Mouse (Mus musculus): ENCODE results near the gene Dppa2.
A peak's percentile ranks its signal among the peaks of the same experiment; 100 is the strongest.
"Not testable (repeated sequence)": the region's sequence is repeated elsewhere in the genome, so short reads cannot be mapped to it uniquely, and the experiment has no call there.

The Dppa2 gene

DNA sequence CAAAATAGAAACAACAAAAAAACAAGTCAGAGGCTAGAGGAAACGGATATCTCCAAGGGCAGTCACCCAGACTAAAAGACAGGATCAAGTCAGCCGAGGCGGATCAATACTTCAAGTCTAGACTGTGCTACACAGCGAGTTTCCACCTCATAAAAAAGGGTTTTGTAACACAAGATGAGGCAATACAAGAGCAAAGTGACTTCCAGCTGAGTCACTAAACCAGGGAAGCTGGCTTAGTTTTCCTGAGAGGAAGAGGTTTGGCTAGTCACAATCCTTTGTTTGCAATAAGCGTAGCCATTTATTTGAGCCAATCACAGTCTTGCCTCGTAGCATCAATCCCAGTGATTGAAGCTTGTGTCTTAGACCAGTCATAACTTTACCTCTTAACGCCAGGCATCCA, at the start of gene Dppa2:
Gene Dppa2, plus strand, starts transcription at position 400 of the 400 bp plus-strand sequence.
- no peak for DNase-seq (ENCODE audit: low read depth, low spot score)

DNA sequence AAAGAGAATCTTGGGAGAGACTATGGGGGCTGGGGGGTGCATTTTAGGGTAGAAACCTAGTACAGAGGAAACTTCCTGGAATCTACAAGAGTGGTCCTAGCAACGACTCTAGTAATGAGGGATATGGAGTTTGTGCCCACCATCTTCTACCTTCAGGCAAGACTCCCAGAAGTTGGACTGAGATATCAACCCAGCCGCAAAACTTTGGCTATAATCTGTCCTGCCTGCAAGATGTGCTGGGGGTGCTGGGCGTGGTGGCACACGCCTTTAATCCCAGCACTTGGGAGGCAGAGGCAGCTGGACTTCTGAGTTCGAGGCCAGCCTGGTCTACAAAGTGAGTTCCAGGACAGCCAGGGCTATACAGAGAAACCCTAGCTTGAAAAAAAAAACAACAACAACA, 49.1 kb upstream of the Dppa2 start:
- DNase-seq (ENCODE audit: low read depth, low spot score) = no peak

DNA sequence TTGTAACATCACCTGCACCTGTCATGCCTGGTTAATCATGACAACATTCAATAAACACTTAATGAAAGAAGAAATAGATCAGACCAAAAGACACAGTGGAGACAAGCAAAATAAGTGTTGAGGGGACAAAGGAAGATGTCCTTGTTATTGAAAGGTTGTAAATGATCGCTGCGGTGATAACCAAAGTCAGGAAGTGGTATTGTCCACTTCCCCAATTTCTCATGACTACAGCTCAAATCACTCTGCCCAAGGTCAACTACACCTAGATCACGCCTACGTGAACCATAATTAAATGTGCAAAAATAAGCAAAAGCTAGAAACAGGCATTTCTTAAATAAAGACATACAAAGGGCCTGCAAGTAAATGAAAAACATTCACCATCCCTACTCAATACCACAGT, 44.2 kb upstream of the Dppa2 start:
- DNase-seq (ENCODE audit: low read depth, low spot score) = no peak

DNA sequence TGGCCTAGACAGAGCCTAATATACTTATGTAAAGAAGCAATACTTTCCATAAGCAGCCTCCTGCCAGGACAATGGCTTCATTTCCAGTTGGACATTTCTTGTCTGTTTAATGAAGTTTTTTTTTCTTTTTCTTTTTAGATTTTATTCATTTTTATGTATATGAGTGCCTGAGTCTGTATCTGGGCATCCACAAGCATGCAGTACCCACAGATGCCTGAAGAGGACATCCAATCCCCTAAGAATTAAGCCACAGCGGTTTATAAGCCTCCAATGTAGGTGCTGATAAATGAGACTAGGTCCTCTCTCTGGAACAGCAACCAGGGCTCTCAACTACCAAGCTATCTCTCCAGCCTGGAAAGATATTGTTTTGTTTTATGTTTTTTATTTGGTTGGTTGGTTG, 40.8 kb upstream of the Dppa2 start:
- DNase-seq (ENCODE audit: low read depth, low spot score) = no peak

DNA sequence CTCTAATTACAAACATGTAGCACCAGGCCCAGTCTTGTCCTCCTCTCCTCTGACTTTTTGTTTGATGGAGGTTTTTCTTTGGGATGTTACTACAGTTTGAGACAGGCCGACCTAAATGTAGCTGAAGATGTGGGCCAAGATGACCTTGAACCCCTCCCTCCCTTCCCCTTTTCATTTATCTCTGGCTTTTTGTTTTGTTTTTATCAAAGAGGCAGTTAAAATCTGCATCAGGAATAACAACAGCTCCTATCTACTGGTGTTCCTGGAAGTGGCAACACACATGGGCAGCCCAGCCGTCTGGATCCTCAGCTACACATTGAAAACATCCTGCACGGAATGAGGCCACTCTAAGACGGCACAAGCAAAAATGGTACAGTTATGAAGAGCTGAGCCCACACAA, 37.9 kb upstream of the Dppa2 start:
- no peak for DNase-seq (ENCODE audit: low read depth, low spot score)

DNA sequence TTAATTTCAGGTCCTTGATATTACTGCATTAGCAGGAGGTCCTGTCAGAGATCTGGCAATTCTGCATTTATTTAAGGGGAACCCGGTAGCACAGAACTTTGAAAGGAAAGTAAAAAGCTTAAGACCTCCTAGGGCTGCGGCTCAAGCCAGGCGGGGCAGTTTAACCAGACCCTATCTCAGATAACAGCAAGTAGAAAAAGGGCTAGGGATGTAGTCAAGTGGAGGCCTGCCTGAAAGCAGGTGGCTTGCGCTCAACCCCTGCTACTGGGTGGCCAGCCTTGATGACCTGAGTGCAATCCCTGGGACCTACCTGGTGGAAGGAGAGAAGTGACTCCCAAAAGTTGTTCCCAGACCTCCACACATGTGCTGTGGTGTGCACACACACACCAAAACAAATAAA, 26.8 kb upstream of the Dppa2 start:
- DNase-seq (ENCODE audit: low read depth, low spot score) = no peak

DNA sequence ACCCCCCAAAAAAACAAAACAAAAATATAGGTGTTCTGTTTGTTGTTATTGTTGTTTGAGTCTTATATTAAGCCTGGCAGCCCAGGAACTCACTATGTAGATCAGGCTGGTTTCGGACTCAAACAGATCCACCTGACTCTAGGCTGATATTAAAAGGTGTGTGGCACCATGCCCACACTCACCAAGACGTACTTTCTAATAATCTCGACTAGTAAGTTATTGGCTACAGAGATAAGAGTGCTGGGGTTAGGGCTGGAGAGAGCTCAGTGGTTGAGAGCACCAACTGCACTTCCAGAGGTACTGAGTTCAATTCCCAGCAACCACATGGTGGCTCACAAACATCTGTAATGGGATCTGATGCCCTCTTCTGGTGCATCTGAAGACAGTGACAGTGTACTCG, 22.8 kb upstream of the Dppa2 start:
- no peak for DNase-seq (ENCODE audit: low read depth, low spot score)

DNA sequence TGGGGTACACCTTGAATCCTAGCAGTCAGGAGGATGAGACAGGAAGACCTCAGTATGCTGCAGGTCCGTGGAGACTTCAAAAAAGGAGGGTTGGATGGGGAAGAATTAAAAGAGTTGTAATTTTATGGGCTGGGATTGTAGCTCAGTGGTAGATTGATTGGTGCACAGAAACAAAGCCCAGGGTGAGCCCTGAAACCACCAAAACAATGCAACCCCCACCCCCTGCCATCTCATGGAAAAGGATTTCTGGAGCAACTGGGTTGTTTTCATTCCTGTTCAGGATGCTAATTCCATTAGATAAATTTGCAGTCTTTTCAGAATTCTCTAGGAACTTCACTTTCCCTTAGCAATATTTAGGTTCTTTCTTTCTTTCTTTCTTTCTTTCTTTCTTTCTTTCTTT, 20.9 kb upstream of the Dppa2 start:
- no peak for DNase-seq (ENCODE audit: low read depth, low spot score)

DNA sequence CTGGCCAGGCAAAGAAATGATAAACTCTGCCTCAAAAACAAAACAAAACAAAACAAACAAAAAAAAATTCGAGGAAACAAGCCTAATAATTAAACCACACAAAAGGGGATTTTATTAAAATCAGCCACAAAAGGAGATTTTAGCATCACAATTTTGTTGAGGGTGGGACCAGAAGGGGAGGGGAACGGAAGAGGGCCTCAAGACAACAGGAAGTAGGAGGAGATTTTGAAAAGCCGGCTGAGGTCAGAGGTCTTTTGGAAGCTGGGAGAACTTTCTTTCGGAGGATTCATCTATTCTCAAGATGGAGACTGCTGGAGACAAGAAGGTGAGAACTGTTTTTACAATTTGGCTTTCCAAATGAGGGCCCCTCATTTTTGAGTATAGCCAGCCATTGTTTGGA, 20.2 kb upstream of the Dppa2 start, which contains the start of gene Dppa4:
Gene Dppa4, plus strand, starts transcription at position 217 of the 400 bp plus-strand sequence.
- no peak for DNase-seq (ENCODE audit: low read depth, low spot score)

DNA sequence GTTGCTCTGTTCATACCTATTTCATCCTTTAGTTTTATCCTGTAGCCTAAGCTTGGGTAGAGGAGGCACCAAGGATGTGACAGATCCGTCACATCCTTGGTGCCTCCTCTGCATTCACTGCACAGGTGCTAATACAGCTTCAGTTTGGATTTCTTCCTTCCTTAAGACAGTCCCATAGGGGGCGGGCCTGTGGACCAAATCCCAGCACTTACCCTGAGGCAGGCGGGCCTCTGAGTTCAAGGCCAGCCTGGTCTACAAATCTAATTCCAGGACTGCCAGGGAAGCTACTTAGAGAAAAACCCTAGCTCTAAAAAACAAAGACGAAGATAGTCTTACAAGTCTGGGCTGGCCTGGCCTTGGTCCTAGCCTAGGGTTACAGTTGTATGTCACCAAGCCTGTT, 18.2 kb upstream of the Dppa2 start:
- DNase-seq (ENCODE audit: low read depth, low spot score) = no peak

DNA sequence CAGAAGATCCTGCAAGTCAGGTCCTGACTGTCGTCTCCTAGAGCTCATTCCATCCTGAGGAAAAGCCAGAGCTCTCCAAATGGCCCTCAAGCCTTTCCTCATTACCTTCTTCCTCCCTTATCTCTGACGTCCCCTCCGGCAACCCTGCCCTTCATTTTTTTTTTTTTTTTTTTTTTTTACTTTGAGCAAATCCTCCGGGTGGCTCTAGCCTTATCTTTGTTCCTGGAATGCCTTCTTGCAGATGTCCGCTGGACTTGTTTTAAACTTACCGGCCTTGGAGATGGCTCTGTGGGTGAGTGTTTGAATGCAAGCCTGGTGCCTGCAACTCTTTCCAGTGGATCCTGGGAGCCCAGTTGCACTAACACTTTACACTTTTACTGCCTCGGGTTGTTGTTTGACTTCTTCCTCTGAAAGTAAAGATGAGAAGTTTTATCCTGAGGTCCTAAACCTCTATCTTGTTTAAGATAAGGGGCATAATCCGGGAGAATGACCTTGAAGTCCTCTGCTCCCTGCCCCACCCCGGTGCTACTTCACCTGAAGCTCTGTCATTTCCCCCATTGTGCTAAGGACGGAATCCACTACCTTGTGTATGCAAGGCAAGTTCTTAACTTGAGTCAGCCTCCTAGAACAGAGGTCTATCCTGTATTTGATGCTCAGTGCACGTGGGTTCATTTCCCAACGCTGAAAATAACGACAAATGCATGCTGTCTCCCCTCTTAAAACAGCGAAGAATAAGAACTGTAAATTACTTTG, 6.1 kb upstream of the Dppa2 start:
- no peak for DNase-seq (ENCODE audit: low read depth, low spot score)

DNA sequence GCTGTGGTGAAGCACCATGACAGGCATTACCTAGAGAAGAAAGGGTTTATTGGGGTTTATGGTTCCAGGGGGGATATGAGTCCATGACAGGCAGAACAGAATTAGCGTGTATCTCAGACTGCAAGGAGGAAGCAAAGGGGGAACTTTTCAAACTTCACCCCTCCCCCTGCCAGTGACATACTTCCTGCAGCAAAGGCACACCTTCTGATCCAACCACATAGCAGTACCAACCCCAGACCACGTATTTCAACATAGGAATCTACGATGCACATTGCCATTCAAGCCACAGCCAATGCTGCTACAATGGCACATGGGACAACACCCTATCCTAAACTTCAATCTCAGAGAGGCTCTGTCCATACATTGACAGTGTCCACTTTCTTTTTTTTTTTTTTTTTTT, 3.8 kb upstream of the Dppa2 start:
- DNase-seq (ENCODE audit: low read depth, low spot score) = no peak

DNA sequence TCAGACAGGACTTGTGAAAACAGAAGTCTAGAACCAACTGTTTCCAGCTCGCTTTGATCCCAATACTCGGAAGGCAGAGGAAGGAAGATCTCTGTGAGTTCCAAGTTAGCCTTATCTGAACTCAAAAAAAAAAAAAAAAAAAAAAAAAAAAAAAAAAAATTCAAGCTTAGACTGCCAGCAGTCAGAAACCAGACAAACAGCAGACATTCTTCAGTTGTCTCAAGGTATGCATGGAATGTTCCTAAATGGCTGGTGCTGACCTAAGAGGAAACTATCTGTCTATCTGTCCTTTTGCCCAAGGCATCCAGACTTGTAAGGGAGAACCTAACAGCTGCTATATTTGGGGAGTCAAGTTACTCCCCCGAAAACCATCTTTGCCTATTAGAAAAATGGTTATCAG, 275 bp downstream of the Dppa2 start:
- no peak for DNase-seq (ENCODE audit: low read depth, low spot score)

DNA sequence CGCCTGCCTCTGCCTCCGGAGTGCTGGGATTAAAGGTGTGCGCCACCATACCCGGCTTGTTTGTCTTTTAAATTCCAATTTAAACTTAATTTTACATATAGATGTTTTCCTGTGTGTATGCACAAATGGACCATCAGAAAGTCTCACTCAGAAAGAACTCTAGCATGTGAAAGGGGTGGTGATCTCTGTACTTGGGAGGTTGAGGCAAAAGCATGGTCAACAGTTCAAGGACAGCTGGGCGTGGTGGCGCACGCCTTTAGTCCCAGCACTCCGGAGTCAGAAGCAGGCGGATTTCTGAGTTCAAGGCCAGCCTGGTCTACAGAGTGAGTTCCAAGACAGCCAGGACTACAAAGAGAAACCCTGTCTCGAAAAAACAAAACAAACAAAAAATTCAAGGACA, 5.2 kb downstream of the Dppa2 start:
- DNase-seq (ENCODE audit: low read depth, low spot score) = not testable (repeated sequence)

DNA sequence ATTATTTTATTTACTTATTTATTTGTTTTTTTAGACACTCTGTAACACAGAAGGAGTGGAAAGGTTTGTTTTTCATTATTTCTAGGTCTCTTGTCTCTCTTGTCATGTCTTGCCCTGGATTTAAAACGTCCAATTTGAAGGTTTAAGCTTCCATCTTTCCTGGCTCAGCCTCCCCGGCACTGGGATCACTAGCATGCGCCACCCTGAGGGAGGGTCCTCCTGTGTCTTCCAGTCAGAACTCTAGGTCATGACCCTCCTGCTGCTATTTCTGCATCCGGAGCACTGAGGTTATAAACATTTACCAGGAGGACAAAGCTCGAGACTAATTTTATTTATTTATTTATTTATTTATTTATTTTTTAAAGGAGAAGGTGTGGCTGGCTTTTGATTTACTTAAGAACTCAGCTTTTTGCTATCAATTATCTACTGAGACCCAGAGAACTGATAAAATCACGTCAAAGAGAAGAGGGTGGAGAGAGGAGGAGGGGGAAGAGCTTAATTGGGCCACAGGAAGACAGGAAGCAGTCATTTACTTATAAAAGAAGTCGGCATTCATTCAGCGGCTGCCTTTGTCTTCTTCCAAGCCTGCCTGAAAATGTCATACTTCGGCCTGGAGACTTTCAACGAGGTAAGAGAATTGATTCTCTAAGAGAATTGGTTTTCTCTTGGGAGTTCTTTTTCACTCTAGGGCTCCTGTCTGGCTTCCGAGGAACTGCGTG, 6.4 kb downstream of the Dppa2 start:
- DNase-seq (ENCODE audit: low read depth, low spot score) = no peak

DNA sequence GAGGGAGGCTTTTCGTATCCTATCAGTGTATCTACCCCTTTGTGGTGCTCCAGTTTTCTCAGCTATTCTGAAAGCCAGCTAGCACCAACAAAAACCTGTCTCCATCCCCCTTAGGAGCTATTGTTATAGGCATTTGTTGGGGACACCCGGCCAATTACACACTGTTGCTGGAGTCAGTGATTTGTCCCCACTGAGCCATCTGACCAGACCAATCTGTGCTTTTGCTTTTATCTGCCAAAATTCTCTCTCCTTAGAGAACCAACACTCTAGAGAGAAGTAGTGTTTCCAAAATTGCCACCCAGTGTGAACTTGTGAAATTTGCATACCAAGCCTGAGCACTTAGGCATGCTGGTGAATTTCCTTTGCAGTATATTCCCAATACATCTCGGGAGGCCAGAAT, 11.6 kb downstream of the Dppa2 start:
- peak; percentile 11 for DNase-seq (ENCODE audit: low read depth, low spot score)

DNA sequence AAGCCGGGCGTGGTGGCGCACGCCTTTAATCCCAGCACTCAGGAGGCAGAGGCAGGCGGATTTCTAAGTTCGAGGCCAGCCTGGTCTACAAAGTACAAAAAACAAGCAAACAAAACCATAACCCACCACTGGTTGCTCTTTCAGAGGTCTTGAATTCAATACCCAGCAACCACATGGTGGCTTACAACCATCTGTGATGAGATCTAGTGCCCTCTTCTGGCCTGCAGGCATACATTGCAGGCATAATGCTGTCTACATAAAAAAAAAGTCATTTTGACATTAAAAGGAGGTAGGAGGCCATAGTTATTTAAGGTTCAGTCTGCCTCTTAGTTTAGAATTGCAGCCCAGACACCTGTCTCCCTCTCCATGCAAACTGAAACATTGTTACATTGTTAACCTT, 17.1 kb downstream of the Dppa2 start:
- no peak for DNase-seq (ENCODE audit: low read depth, low spot score)

DNA sequence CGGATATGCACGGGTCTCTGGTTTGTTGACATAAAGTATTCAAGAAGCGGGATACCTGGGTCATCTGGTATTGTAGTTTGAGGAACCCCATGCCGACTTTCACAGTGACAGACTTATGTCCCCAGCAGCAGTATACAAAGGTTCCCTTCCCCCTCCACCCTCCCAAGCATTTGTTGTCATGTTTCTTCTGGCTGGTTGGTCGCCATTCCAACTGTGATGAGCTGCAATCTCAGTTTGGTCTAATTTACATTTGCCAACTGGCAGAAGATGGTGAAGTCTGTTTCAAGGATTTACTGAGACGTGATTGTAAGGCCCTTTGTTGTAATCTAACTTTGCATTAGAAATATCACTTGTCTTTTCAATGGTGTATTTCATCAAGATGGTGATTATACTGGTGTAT, 19.4 kb downstream of the Dppa2 start:
- no peak for DNase-seq (ENCODE audit: low read depth, low spot score)

DNA sequence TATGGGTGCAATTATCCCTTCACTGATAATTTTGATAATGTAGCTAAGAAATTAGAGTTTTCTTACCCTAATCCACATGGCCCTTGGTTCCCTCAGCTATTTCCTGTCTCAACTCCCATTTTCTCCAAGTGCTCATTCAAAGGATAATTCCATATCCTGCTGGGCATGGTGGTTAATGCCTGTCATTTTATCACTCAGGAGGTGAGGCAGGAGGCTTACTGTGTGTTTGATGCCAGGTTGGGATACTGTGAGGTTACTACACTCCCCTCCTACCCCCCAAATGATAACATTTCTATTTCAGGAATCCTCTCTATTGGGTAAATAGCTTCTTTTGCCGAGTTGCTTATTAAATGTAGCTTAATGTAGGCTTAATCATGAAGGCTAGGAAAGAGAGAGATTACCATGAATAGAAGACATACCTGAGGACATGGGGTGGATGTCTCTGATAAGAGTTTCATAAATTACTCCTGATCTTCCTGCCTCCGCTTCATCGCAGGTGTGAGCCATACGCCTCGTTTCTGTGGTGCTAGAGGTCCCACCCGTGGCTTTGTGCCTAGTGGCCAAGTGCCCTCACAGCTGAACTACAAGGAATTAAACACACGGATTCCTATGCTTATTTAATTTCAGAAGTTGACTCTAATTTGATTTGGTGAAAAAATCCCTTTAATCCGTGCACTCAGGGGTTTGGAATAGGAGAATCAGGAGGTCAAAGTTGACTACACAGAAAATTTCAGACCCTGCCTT, 20.1 kb downstream of the Dppa2 start:
- no peak for DNase-seq (ENCODE audit: low read depth, low spot score)

DNA sequence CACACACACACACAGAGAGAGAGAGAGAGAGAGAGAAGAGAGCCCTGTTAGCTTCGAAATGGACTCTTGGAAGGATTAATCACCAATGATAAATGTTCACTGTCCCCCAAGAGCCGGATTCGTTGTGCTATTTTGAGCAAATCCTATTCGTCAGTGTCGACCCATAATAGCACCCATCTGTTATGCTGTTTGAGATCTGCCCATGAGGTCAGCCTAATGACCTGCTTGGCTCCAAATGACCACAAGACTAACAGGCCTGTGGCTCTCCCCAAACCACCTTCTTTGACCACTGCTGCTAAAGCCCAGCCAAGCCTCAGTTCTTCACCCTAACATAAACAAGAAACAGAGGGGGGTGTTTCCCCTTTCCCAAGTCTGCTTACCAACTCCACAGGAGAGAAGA, 23.2 kb downstream of the Dppa2 start:
- no peak for DNase-seq (ENCODE audit: low read depth, low spot score)

DNA sequence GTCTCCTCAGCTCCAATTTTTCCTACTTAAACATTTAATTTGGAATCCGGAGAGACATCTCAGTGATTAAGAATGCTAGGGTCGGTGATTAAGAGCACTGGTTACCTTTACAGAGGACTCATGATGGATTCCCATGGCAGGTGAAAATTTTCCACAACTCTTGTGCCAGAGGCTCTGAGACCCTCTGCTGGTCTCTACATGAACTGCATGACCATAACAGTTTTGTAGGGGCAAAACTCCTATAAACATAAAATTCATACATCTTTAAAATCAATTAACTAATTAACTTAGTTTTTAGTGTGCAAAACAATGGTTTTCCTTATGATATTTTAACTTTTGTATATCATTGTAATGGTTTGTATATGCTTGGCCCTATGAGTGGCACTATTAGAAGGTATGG, 24.7 kb downstream of the Dppa2 start:
- no peak for DNase-seq (ENCODE audit: low read depth, low spot score)

DNA sequence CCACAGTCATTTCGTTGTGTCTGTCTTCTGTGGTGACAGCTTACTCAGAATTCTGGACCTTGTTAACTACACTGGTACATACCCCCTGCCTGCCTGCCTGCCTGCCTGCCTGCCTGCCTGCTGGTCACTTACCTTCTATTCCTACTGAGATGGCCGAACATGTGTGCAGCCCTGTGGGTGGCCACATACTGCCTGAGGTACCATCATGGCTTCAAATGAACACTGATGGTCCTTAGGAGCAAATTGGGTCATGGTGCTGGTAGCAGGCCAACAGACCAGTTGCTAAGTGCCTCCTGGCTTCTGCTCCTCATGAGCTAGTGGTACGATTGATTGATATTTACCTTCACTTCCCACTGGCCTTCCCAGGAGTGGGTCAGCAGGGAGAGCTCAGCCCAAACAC, 28.1 kb downstream of the Dppa2 start:
- no peak for DNase-seq (ENCODE audit: low read depth, low spot score)

DNA sequence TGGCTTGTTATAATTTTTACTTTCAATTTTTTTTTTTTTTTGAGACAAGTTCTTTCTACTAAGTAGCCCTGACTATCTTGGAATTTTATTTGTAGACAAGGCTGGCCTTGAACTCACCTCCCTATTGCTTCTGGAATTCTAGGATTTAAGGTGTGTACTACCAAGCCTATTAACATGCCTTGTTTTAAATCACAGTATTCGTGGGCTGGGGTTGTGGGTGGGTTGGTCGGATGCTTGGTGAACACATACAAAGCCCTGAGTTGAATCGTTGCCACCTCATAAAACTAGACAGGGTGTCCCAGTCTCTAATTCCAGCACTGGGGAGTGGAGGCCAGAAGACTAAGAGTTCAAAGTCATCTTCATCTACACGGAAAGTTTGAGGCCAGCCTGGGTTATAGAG, 31.6 kb downstream of the Dppa2 start:
- no peak for DNase-seq (ENCODE audit: low read depth, low spot score)
